Mouse (Mus musculus): ENCODE results near the gene Nexn. TPM values are rescaled to one million over a fixed set of nuclear protein-coding genes. Genes with fewer than 3 reads are reported as not detected.

Nexn gene
- polyA plus RNA-seq, 1 experiment: 1.6 TPM

GRCm38 (mm10) chr3:152300376-152301337, 34.5 kb upstream of the Nexn start:
- Histone ChIP-seq H3K4me1 (ENCODE audit: control insufficient read depth, insufficient read depth, low read length) (no peaks in the 10 kb centered on the region), H3K27ac (ENCODE audit: insufficient read depth, low read depth, low read length) (no peak overlapping the region), H3K4me3 (ENCODE audit: insufficient read depth, low read length) (no peak overlapping the region)
- TF ChIP-seq POLR2A (IDR thresholded peaks at IDR 0.05; ENCODE audit: borderline replicate concordance, low read depth, low read length): no peak
- no peak for TF ChIP-seq CTCF (IDR thresholded peaks at IDR 0.05; ENCODE audit: low read depth, low read length)

GRCm38 (mm10) chr3:152295896-152296295, 29.7 kb upstream of the Nexn start:
- H3K4me1 ChIP-seq (ENCODE audit: control insufficient read depth, insufficient read depth, low read length): no peaks in the 10 kb centered on the region
- TF ChIP-seq CTCF (IDR thresholded peaks at IDR 0.05; ENCODE audit: low read depth, low read length) (no peak), POLR2A (IDR thresholded peaks at IDR 0.05; ENCODE audit: borderline replicate concordance, low read depth, low read length) (no peak)
- H3K4me3 ChIP-seq (ENCODE audit: insufficient read depth, low read length): no peak overlapping the region
- no peak overlapping the region for H3K27ac ChIP-seq (ENCODE audit: insufficient read depth, low read depth, low read length)

GRCm38 (mm10) chr3:152294400-152294799, 28.2 kb upstream of the Nexn start:
- H3K27ac ChIP-seq (ENCODE audit: insufficient read depth, low read depth, low read length): no peak overlapping the region
- no peak overlapping the region for H3K4me3 ChIP-seq (ENCODE audit: insufficient read depth, low read length)
- no peak for TF ChIP-seq POLR2A (IDR thresholded peaks at IDR 0.05; ENCODE audit: borderline replicate concordance, low read depth, low read length)
- no peak for TF ChIP-seq CTCF (IDR thresholded peaks at IDR 0.05; ENCODE audit: low read depth, low read length)
- no peaks in the 10 kb centered on the region for H3K4me1 ChIP-seq (ENCODE audit: control insufficient read depth, insufficient read depth, low read length)

GRCm38 (mm10) chr3:152293530-152294181, 27.5 kb upstream of the Nexn start:
- Histone ChIP-seq H3K27ac (ENCODE audit: insufficient read depth, low read depth, low read length) (no peak overlapping the region), H3K4me3 (ENCODE audit: insufficient read depth, low read length) (no peak overlapping the region), H3K4me1 (ENCODE audit: control insufficient read depth, insufficient read depth, low read length) (no peaks in the 10 kb centered on the region)
- TF ChIP-seq CTCF (IDR thresholded peaks at IDR 0.05; ENCODE audit: low read depth, low read length) (no peak), POLR2A (IDR thresholded peaks at IDR 0.05; ENCODE audit: borderline replicate concordance, low read depth, low read length) (no peak)

GRCm38 (mm10) chr3:152291895-152292294, 25.7 kb upstream of the Nexn start:
- TF ChIP-seq POLR2A (IDR thresholded peaks at IDR 0.05; ENCODE audit: borderline replicate concordance, low read depth, low read length) (no peak), CTCF (IDR thresholded peaks at IDR 0.05; ENCODE audit: low read depth, low read length) (no peak)
- Histone ChIP-seq H3K4me3 (ENCODE audit: insufficient read depth, low read length) (no peak overlapping the region), H3K4me1 (ENCODE audit: control insufficient read depth, insufficient read depth, low read length) (no peaks in the 10 kb centered on the region), H3K27ac (ENCODE audit: insufficient read depth, low read depth, low read length) (no peak overlapping the region)

- H3K27ac ChIP-seq (ENCODE audit: insufficient read depth, low read depth, low read length): no peak overlapping the region
- no peak for TF ChIP-seq CTCF (IDR thresholded peaks at IDR 0.05; ENCODE audit: low read depth, low read length)
- TF ChIP-seq POLR2A (IDR thresholded peaks at IDR 0.05; ENCODE audit: borderline replicate concordance, low read depth, low read length): no peak
- no peaks in the 10 kb centered on the region for H3K4me1 ChIP-seq (ENCODE audit: control insufficient read depth, insufficient read depth, low read length)
- H3K4me3 ChIP-seq (ENCODE audit: insufficient read depth, low read length): no peak overlapping the region
Measured at GRCm38 (mm10) chr3:152290175-152290798, 24.1 kb upstream of the Nexn start.

GRCm38 (mm10) chr3:152288740-152289139, 22.6 kb upstream of the Nexn start:
- no peak for TF ChIP-seq CTCF (IDR thresholded peaks at IDR 0.05; ENCODE audit: low read depth, low read length)
- TF ChIP-seq POLR2A (IDR thresholded peaks at IDR 0.05; ENCODE audit: borderline replicate concordance, low read depth, low read length): no peak
- Histone ChIP-seq H3K27ac (ENCODE audit: insufficient read depth, low read depth, low read length) (no peak overlapping the region), H3K4me3 (ENCODE audit: insufficient read depth, low read length) (no peak overlapping the region), H3K4me1 (ENCODE audit: control insufficient read depth, insufficient read depth, low read length) (no peaks in the 10 kb centered on the region)

- no peaks in the 10 kb centered on the region for H3K4me1 ChIP-seq (ENCODE audit: control insufficient read depth, insufficient read depth, low read length)
- TF ChIP-seq POLR2A (IDR thresholded peaks at IDR 0.05; ENCODE audit: borderline replicate concordance, low read depth, low read length) (no peak), CTCF (IDR thresholded peaks at IDR 0.05; ENCODE audit: low read depth, low read length) (no peak)
- no peak overlapping the region for H3K27ac ChIP-seq (ENCODE audit: insufficient read depth, low read depth, low read length)
- no peak overlapping the region for H3K4me3 ChIP-seq (ENCODE audit: insufficient read depth, low read length)
Measured at GRCm38 (mm10) chr3:152288276-152288675, 22.1 kb upstream of the Nexn start.

GRCm38 (mm10) chr3:152287810-152288209, 21.7 kb upstream of the Nexn start:
- no peak overlapping the region for H3K27ac ChIP-seq (ENCODE audit: insufficient read depth, low read depth, low read length)
- no peaks in the 10 kb centered on the region for H3K4me1 ChIP-seq (ENCODE audit: control insufficient read depth, insufficient read depth, low read length)
- no peak overlapping the region for H3K4me3 ChIP-seq (ENCODE audit: insufficient read depth, low read length)
- TF ChIP-seq POLR2A (IDR thresholded peaks at IDR 0.05; ENCODE audit: borderline replicate concordance, low read depth, low read length) (no peak), CTCF (IDR thresholded peaks at IDR 0.05; ENCODE audit: low read depth, low read length) (no peak)
